Mouse (Mus musculus) liver, embryonic 14.5 days (tissue): Measurements from ENCODE around the gene Snph.

Experiments
- CTCF ChIP-seq: IDR thresholded peaks from 2 replicates; pipeline ENCODE4 v1.5.1; 2016; ENCODE audit warnings: antibody characterized with exemption, low read depth, control low read depth
- EP300 ChIP-seq: IDR thresholded peaks from 2 replicates; pipeline ENCODE4 v1.6.1; 2016; ENCODE audit warnings: antibody characterized with exemption, low read depth

DNA sequence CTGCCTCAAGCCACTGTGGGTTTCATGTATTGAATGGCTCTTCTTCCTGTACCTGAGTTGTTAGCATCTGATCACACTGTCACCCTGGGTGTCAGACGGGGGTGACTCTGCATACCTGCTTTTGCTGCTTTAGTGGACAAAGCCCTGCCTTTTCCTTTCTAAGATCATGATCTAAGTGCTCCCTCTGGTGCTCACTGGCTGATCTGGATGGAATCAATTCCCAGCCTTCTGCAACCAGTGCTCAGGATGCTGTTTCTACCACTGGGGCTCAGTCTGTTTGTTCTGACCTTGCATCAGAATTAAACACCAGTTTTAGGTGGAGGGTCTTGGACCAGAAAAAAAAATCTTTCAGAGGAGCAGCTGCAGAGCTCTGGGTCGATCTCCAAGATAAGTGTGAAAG is 43.8 kb upstream of the Snph start:
- no peak for TF ChIP-seq CTCF
- TF ChIP-seq EP300 = no peak
